Mouse (Mus musculus): ENCODE data around the gene Trp53rkb.

Trp53rkb gene

DNA sequence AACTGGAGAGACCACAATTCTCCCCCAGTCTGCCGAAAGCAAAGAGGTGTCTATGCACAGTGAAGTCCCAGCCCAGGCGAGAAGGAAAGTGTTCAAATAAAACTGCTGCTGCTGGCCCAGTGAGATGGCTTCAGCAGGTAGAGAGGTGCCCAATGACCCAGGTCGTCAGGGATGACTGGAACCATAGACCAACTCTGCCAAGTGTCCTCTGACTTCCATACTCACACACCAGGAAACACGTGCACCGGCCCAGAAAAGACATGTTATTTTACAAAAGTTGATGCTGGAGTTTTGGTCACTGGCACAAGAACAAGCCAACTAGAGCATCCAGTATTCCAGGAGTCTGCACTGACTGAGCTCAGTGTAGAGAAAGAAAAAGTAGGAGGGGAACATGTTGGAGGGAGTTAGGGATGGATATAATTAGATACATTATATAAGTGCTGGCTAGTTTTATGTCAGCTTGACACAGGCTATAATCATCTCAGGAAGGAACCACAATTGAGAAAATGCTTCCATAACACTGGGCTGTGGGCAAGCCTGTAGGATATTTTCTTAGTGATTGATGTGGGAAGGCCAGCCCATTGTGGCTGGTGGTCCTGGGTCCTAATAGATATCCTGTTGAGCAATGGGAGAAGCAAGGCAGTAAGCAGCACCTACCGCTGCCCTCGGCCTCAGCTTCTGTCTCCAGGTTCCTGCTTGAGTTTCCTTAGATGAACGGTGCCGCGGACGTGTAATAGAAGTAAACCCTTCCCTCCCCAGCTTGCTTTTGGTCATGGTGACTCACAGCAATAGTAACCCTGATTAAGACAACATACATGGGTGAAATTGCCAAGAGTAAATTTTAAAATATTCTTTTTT, 7.5 kb downstream of the Trp53rkb start:
- peak; percentile 91 for ATAC-seq (ENCODE audit: low TSS enrichment)

DNA sequence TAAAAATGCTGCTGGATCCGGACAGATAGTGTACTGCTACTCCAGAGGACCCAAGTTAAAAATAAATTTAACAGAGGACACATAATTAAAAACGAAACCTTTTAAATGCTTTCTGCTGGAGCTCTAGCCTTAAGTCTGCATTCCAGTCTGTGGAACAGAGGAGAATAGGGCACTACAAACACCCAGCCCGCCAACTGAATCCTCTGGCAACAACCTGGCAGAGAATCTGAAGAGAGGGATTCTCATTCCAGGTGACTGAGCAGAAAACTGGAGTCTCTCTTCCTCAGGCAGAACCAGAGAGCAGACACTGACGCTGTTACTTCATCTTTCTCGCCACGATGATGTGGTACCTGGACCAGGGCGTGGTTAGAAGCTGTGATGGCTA, 8.1 kb downstream of the Trp53rkb start:
- ATAC-seq (ENCODE audit: low TSS enrichment) = no peak

DNA sequence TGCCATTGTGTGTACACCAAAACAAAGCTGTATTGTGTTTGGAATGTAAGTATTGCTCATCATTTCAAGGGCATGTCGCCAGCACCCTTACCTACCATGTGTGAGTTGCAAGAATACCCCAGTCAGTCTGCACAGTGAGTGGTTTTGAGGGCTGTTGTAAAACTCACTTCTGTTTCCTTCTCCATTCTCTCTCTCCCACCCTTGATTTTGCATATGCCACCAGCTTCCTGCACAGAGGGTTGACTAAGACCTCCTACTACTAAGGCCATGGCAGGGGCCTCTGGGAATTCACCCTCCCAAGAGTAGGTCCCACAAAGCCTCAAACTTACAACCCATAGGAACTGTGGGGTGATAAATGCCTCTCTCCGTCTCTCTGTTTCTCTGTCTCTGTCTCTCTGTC, 9.1 kb downstream of the Trp53rkb start:
- no peak for ATAC-seq (ENCODE audit: low TSS enrichment)

DNA sequence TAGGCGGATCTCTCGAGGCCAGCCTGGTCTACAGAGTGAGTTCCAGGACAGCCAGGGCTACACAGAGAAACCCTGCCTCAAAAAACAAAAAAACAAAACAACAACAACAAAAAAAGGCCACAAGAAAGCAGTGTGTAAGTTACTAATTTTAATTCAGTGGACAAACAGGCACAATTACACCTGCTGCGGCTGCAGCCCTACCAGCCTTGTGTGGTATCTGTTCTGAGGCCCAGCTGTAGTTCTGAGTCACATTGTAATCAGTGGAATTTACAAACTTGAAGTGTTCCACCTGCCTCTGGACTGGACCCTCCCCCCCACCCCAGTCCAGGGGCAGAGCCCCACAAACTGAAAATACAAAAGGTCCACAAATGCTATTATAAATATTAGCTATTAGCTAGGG, 11.0 kb downstream of the Trp53rkb start:
- no peak for ATAC-seq (ENCODE audit: low TSS enrichment)

DNA sequence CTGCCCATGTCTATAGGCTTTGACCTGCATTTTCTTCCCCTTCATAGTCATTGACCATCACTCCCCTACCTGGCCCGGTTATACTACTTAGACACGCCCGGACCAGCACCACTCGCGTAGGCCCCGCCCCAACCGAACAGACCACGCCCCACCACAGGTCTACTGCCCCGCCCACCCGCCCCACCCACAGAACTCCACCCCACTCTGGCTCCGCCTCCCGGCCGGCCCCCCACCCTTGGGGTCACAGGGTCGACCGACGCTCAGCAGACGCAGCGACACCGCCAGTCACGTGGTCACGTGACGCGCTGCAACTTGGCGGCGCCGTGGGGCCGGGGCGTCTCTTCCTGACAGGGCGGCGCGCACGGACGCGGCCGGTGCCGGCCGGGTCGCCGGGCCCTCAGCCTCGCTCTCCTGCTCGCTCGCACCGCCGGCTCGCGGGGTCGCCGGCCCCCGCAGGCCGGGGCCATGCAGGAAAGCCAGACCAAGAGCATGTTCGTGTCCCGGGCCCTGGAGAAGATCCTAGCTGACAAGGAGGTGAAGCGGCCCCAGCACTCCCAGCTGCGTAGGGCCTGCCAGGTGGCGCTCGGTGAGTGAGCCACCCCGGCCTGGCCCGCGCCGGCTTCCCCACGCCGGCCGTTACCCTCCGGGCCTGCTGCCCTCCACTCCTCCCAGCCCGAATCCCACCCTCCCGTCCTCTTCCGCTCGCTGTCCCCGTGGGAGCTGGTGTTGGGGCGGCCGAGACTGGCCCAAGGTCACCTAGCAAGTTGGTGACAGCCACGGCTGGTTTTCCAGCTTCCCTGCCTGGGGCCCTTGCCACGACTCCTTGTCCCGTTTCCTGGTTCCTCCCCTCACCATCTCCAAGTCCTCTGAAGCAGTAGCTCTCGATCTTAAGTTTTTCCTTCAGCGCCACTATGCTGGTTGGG, 13.2 kb downstream of the Trp53rkb start, which contains the start of gene Arfgef2:
Gene Arfgef2, plus strand, starts transcription at position 339 of the 923 bp plus-strand sequence.
- ATAC-seq (ENCODE audit: low TSS enrichment) = peak; percentile 61

DNA sequence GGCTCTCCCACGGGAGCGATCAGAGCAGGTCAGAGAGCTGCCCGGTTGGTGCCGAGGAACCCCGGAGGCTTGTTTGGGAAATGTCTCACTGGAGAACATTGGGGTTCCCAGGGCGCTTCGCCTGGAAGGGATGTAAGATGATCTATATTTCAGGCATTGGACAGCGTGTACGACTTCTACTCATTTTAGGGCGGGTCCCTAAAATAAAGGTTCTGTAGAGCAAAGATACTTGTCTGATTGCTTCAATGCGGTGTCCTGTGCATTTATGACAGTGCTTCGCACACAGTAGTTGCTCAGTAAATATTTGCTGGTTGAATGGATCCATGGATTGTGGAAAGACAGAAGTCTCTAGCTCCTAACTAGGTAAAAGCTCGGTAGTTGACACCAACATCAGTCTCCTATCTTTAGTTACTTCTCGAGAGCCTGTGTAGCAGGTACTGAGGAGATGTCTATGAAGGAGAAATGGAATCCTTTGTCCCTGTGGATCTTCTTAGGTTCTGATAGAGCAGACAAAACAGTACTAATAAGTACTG, 13.9 kb downstream of the Trp53rkb start:
- ATAC-seq (ENCODE audit: low TSS enrichment) = peak; percentile 18; the same call in 1 of the 2 replicates

DNA sequence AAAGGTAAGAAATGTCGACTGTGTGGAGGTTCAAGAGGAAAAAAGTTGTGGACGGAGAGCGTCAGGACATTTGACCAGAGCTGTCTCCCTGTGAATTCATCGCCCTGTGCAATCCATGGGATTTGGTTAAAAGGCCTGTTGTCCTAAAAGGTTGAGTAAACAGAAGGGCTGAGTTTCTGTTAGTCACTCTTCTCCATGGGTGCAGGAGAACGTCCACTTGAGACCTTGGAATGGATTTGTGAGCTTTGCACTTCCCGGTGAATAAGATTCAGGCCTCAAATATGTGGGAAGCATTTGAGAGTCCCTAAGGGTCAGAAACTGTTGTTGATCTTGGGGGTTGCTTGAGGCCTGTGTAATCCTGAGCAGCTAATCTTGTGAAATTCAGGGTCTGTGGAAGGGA, 14.5 kb downstream of the Trp53rkb start:
- no peak for ATAC-seq (ENCODE audit: low TSS enrichment)

DNA sequence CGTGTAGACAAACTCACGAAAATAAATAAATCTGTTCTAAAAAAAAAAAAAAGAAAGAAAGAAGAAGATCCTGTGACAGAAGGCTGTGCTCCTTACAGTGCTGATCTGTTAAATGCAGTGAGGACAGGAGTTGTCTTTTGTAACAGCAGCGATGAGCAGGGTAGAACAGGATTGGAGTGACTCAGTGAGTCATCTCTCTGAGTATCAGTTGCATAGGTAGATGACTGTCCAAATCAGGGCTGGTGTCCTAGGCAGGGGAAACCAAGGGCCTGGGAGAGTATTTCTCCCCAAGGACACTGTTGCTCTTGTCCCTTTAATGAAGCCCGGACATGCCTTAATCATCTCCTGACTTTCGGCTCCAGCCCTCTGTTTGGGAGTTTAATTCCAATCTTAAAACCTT, 17.2 kb downstream of the Trp53rkb start:
- peak; percentile 44; the same call in 1 of the 2 replicates for ATAC-seq (ENCODE audit: low TSS enrichment)

DNA sequence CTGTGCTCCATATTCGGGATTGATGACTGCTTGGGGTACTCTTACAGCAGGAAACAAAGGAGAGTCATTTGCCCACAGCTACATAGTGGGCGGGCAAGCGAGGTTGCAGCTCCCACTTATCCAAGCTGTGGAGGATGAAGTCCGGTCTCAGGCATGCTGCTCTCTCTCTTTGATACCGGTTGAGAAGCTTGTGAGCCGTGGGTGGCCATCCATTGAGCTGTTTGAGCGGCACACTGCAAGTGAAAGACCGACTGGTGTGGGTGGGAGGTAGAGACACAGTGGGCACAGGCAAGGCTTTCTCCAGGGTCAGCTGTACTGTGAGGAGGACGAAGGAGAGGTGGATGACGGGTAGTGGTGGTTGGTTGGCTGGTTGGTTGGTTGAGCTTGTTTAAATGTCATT, 18.5 kb downstream of the Trp53rkb start:
- ATAC-seq (ENCODE audit: low TSS enrichment) = peak; percentile 73

DNA sequence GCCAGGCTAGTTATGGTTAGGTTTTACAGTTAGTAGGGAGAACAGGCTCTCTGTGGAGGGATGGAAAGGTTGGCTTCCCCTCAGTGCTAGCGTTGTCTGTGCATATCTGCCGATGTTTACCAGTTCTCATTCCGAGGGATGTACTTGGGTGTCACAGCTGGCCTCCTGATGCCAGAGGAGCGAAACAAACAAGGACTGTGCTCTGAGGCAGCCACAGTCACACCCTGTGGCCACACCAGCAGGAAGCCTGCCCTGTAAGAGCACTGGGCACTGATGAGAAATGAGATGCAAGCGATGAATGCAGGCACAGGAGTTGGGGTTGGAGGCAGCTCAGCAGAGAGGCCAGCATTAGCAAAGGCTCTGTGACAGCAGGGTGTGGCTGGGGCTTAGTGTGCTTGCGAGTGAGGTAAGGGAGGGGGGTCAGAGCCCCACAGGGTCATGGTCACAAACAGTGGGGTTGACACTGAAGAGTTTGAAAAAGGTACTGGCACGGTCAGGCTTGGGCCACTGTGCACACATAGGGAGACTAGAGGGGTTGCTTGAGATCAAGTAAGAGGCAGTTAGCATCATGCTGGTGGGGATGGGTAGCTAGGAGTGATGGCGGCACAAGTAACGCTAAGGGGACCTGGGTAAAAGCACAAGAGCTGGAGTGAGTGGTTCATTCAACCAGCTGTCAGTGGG, 26.3 kb downstream of the Trp53rkb start:
- ATAC-seq (ENCODE audit: low TSS enrichment) = 0 out of 2 replicates have a peak, but pooled peaks have one; percentile 26

DNA sequence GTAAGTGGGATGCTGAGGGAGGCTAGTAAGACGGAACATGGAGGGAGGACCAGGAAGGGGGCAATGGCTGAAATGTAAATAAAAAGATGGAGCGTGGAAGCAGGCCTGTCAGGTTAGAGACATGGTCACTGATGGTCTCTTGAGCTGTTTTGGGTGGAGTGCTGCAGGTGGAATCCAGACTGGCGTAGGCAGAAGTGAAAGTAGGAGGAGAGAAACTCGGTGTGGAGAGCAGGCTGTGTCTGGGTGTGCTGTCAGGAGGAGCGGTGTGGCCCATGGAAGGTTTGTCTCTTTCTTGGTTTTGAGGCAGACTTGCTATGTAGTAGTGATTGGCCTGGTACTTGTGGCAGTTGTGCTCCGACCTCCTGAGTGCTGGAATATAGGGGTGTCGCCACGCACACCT, 27.5 kb downstream of the Trp53rkb start:
- ATAC-seq (ENCODE audit: low TSS enrichment) = peak; percentile 78

DNA sequence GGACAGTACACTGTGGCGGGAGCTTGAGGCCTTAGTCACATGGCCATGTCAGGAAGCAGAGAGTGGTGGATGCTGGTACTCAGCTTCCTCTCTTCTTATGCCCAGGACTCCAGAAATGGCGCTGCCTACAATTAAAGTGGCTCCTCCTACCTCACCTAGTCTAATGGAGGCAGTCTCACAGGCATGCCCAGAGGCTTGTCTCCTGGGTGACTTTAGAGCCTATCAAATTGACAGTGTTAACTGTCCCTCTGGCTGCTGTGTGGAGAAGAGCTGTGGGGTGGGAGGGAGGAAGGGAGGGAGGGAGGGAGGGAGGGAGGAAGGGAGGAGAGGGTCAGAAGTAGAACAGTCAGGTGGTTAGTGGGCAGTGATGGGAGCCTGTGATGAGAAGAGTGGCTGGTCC, 28.5 kb downstream of the Trp53rkb start:
- no peak for ATAC-seq (ENCODE audit: low TSS enrichment)

DNA sequence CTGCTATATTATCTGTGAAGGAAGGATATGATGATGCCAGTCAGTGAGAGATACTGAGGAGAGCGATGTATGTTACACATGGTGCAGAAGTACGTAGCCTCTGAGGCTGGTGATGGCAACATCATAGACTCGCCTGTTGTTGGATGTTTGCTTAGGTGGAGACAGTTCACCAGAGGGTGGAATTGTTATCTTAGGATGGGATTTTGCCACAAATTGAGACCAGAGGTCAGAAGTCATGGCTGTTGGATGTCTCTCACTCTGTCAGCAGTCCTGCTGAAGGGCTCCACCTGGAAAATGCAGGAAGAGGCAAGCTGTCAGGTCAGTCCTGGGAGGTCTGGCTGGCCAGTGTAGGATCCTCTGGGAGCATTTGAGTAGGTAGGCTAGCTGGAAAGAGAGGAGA, 29.1 kb downstream of the Trp53rkb start:
- no peak for ATAC-seq (ENCODE audit: low TSS enrichment)

DNA sequence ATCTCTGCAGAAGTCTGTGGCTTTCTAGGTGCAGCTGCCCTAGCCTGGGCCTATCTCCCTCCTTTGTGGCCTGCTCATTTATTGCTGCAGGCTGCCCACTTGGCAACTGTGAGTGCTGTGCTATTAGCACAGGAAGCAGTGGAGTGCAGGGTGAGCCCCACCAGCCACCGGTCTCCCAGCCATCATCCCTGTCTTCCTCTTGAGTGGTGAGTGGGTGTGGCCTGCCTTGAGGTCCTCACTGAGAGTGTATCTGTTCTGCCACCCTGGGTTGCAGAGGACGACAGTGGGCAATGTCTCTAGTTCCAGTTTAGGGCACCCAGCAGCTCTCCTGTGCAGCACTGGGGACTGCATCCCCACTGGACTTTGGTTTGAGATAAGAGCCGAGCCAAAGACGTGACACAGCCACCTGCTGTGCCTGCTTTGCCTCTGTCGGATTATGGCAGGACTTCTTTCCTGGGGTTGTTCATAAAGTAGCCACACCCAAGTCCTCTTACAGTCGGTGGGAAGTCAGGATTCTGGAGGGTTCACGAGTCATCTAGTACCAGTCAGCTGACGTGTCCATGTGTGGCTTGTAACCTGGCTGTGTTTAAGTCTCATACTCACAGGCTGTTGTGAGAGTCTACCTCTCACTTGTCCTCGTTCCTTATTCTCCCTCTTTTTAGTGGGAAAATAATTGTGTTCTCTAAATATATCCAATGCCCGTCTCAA, 29.9 kb downstream of the Trp53rkb start:
- no peak for ATAC-seq (ENCODE audit: low TSS enrichment)

DNA sequence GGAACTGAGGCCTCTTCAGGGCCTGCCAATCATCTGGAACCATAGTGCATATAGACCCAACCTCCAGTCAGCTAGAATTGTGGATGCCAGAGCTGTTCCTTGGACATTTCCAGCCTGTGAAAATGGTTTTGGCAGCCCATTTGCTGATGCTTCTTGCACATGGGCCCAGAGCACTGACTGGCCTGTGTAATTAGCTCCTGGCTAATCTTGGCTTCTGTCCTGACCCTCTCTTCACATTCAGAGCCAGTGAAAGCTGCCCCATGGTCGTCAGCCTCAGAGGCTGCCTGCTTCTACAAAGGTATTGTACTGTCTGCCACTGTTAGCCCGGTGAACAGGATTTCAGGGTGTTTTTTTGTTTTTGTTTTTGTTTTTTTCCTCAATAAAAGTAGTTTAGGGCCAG, 30.6 kb downstream of the Trp53rkb start:
- 0 out of 2 replicates have a peak, but pooled peaks have one; percentile 13 for ATAC-seq (ENCODE audit: low TSS enrichment)

DNA sequence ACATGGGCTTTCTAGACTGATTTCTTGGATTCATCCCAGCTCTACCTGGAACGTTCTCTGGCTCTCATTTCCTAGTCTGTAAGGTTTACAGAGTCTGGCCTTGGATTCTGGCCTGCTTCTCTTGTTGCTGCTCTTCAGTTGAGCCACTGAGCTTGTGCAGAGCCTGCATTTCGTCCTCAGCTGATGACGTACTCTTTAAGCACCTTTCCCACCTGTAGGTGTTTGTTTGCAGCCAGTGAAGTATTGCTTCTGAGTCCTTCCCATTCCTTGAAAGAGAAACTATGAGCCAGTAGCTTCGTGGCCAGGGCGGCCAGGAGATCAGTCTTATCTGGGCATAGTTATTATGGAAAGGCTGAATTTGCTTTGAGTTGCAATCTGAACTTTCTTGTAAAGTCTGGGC, 32.1 kb downstream of the Trp53rkb start:
- no peak for ATAC-seq (ENCODE audit: low TSS enrichment)

DNA sequence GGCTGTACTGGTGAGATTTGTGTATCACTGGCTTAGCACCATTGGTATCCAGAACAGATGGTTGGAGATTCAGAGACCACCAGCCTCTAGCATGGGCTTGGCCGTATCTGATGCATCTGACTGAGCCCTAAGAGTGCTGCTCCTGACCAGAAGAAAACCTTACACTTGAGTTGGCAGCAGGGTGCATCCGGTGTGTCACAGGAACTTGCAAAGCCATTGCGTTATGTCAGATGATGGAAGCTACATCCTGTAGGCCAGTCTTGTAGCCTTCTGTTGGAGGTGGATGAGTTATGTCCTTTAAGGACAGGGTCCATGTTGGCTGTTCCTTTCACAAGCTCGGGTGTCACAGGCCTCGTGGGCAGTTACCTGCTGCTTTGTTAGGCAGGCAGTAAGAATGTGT, 32.7 kb downstream of the Trp53rkb start:
- no peak for ATAC-seq (ENCODE audit: low TSS enrichment)

DNA sequence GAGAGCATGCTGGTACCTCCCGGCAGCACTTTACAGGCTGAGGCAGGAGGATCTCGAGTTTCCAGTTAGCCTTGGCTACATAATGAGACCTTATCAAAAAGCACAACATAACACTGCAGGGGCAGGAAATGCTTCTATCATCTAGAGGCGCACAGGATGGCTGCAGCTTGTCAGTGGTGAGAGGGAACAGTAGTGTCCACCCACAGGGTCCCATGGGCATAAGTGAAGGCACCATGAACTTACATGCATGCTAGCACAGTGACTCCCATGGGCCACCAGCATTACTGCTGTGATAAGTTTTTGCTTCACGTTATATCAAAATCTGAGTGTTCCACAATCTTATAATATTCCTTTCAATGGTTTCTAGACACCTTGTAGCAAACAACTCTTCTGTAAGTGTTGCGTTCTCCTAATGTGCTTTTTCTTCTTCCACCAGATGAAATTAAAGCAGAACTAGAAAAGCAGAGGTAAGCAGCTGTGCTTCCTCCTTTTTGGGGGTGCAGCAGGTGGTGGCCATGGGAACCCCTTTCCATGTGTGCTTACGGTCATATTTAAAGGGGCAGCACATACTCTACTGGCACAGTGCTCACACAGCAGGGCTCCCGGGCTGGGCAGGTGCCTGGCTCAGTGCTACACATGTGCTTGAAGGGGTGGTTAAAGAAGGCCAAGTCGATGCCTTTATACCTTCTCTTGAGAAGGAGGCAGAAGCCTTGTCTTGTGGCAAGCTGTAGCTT, 34.3 kb downstream of the Trp53rkb start:
- ATAC-seq (ENCODE audit: low TSS enrichment) = no peak

DNA sequence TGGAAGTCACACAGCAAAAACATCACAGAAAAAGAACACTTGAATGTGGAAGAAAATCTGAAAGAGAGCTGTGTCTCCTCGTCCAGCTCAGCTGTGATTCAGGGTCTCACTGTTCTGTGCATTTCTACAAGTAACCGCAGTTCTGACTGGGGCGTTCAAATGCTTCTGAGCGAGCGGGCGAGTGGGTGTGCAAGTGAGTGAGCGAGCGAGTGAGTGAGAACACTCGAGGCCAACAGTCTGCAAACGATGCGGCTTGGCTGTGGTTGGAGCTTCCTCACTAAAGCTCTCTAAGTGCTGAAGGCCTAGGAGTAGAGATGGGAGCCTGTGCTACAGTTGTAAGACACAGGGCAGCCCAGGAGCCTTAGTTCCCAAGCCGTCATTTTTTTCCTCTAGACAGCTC, 36.0 kb downstream of the Trp53rkb start:
- peak; percentile 92 for ATAC-seq (ENCODE audit: low TSS enrichment)

DNA sequence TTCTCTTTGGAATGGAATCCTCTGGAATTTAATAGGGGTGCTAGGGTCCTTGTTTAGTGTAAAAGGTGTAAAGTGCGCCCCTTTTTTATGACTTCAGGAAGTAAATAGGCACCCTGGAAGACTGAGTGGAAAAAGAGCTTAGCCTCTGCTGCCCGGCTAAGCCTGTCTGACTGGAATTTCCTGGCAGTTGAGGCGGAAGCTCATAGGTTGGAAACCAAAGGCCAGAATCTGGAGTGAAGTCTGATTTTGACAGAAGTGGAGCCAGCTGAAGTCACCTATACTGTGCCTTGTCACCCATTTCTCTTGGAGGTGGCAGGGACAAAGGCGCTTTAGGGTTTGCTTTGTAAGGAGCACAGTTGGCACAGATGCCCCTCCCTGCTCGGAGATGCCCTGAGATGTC, 38.0 kb downstream of the Trp53rkb start:
- no peak for ATAC-seq (ENCODE audit: low TSS enrichment)
